Mouse (Mus musculus) retina, postnatal 7 days (tissue): Measurements from ENCODE around the gene Rnf44.

Experiments used
- DNase-seq: peaks from one replicate; pipeline ENCODE4 v3.0.0-alpha.2; 2012; ENCODE audit warnings: low read depth, low spot score

The Rnf44 gene

GRCm38 (mm10) chr13:54693558-54694347 lies at the start of gene Rnf44:
Gene Rnf44, minus strand, starts transcription at chr13:54693907.
- peak; percentile 100 for DNase-seq

- no peak for DNase-seq
Observed at GRCm38 (mm10) chr13:54738213-54738601, 44.5 kb upstream of the Rnf44 start.

GRCm38 (mm10) chr13:54737488-54738212 lies 43.9 kb upstream of the Rnf44 start:
- DNase-seq = no peak

- no peak for DNase-seq
Observed at GRCm38 (mm10) chr13:54736931-54737330, 43.2 kb upstream of the Rnf44 start.

GRCm38 (mm10) chr13:54726131-54726530 lies 32.4 kb upstream of the Rnf44 start:
- no peak for DNase-seq

- DNase-seq = no peak
Observed at GRCm38 (mm10) chr13:54723143-54723542, 29.4 kb upstream of the Rnf44 start.

- peak; percentile 48 for DNase-seq
Observed at GRCm38 (mm10) chr13:54716916-54717315, 23.2 kb upstream of the Rnf44 start.

- no peak for DNase-seq
Observed at GRCm38 (mm10) chr13:54714996-54715395, 21.3 kb upstream of the Rnf44 start.

GRCm38 (mm10) chr13:54714393-54714792 lies 20.7 kb upstream of the Rnf44 start:
- no peak for DNase-seq

GRCm38 (mm10) chr13:54710866-54711265 lies 17.2 kb upstream of the Rnf44 start:
- DNase-seq = no peak

GRCm38 (mm10) chr13:54704890-54705289 lies 11.2 kb upstream of the Rnf44 start:
- DNase-seq = no peak

GRCm38 (mm10) chr13:54702507-54702906 lies 8.8 kb upstream of the Rnf44 start:
- DNase-seq = no peak

GRCm38 (mm10) chr13:54701243-54701642 lies 7.5 kb upstream of the Rnf44 start, which contains the start of gene Cdhr2:
Gene Cdhr2, plus strand, starts transcription at chr13:54701461.
- no peak for DNase-seq

GRCm38 (mm10) chr13:54695479-54696230 lies 1.9 kb upstream of the Rnf44 start:
- DNase-seq = no peak

- DNase-seq = no peak
Observed at GRCm38 (mm10) chr13:54694348-54695060, 797 bp upstream of the Rnf44 start.

GRCm38 (mm10) chr13:54692711-54693557 lies 773 bp downstream of the Rnf44 start:
- DNase-seq = no peak

- DNase-seq = no peak
Observed at GRCm38 (mm10) chr13:54691737-54692136, 2.0 kb downstream of the Rnf44 start.

- DNase-seq = no peak
Observed at GRCm38 (mm10) chr13:54690151-54690740, 3.5 kb downstream of the Rnf44 start.

GRCm38 (mm10) chr13:54687575-54688424 lies 5.9 kb downstream of the Rnf44 start:
- peak; percentile 95 for DNase-seq
